Mouse (Mus musculus) granulocyte monocyte progenitor cell, adult 5-6 weeks (primary cell): Measurements from ENCODE around the gene 4931406P16Rik. TPM values are rescaled to one million over a fixed set of nuclear protein-coding genes. Genes with fewer than 3 reads are reported as not detected.

Experiments used
- ATAC-seq: replicated peaks from 2 replicates; pipeline ENCODE4 v1.8.0; 2016; ENCODE audit warnings: mild to moderate bottlenecking, moderate TSS enrichment, inconsistent platforms; ENCODE audit not compliant: poor library complexity, severe bottlenecking
- total RNA-seq, 2 experiments: library from RNA; stranded (forward) in 1 of 2; stranded (reverse) in 1 of 2; fragments of 200-712, 200-1000 nt in 1 of 2; fragments of >200 nt in 1 of 2; fragmentation: Nextera tagmentation in 1 of 2; gene quantifications; 2 replicates each; pipeline ENCODE4 v1.2.3; 2014 to 2017

4931406P16Rik gene
- total RNA-seq, 2 experiments from 2014 or later, result 7.2 to 9.2 TPM

GRCm38 (mm10) chr7:34255916-34256315 lies 57.4 kb downstream of the 4931406P16Rik start:
- ATAC-seq, result no peak

- no peak for ATAC-seq
These were observed 58.2 kb downstream of the 4931406P16Rik start for GRCm38 (mm10) chr7:34255137-34255536.

DNA sequence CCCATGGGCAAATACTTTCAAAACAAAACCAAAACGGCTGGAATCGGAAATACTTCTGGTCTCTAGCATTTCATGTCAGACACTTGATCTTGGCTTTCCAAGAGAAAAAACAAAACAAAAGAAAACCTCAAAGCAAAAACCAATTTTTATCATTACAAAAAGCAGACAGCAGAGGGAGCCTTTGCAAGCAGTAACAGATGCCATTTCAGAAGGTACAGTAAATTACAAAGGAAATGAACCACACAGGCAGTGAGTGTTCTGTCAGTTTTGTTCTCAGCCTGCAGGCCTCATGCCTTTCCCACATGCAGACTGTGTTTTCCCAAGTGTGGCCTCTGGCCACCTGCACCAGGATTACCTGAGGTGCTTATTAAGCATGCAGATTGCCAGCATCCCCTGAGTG lies 61.3 kb downstream of the 4931406P16Rik start:
- ATAC-seq, result peak; percentile 48

- no peak for ATAC-seq
These were observed 62.6 kb downstream of the 4931406P16Rik start, which contains the start of gene Gm6096 for GRCm38 (mm10) chr7:34250738-34251137. Gene Gm6096 (plus strand): TSS chr7:34251038.

DNA sequence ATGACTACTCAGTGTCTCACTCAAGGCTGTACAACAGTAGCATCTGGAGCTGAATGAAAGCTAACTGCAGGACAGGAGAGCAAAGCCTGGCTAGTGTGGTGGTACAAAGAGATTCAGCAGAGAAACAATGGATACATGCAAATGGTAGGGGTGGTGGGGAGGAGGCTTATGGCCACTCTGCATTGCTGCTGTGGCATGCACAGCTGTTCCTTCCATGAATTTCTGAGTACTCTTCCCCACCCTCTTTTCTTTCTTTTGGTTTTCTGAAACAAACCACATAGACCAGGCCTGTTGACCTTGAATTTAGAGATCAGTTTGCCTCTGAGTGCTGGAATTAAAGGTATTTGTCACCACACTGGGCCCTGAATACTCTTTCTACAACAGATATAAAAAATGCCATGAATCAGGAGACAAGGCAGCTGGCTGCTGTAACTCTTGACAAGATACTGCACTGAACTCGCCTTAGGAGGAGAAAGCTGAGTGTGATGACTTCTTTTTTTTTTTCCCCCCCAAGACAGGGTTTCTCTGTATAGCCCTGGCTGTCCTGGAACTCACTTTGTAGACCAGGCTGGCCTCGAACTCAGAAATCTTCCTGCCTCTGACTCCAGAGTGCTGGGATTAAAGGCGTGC lies 66.4 kb downstream of the 4931406P16Rik start:
- no peak for ATAC-seq

DNA sequence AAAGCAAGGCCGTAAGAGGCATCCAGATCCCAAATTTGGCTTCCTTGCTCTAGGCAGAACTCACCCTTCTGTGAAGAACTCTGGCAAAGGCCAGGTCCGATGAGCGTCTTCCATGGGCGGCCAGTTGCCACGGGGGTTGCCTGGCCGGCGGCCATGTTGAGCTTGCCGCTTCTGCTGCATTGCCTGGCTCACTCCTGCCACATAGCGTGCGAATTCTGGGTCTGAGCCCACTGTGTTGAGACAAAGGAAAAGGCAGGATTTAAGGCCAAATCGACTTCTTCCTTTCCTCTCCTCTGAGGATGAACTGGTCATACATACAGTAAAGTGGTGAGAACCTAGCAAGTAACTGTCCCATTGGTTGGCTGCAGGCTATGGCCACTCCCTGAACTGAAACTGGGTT lies 71.2 kb downstream of the 4931406P16Rik start:
- ATAC-seq, result no peak

- no peak for ATAC-seq
These were observed 75.3 kb downstream of the 4931406P16Rik start for GRCm38 (mm10) chr7:34238086-34238485.

- ATAC-seq, result no peak
These were observed 77.7 kb downstream of the 4931406P16Rik start for GRCm38 (mm10) chr7:34235602-34236001.

DNA sequence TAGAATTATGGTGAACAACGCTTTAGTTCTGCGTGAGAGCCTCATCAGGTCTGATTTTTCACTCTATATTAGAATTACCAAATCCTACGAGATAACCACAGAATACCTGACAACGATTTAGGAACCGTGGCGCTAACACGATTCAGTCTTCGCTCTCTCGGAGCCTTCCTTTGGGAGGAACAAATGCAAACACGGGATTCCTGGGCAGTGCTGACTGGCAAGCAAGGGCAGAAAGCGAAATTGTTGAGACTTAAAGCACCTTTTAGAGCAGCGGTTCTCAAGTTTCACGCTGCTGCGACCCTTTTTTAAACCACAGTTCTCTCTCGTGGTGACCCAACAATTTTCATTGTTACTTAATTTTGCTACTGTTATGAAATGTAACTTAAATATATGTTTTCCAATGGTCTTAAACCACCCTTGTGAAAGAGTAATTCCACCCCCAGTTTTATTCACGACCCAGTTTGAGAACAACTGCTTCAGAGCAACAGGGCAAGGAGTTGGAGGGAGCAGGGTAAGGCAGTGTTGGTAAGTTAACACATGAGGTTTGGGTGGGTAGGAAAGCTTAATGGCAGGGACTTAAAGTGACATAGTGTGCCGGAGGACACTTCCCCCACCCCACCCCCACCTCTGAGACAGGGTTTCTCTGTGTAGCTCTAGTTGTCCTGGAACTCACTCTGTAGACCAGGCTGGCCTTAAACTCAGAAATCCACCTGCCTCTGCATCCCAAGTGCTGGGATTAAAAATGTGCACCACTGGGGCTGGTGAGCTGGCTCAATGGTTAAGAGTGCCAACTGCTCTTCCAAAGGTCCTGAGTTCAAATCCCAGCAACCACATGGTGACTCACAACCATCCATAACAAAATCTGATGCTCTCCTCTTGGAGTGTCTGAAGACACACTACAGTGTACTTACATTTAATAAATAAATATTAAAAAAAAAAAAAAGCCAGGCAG lies 78.5 kb downstream of the 4931406P16Rik start:
- peak; percentile 13 for ATAC-seq

DNA sequence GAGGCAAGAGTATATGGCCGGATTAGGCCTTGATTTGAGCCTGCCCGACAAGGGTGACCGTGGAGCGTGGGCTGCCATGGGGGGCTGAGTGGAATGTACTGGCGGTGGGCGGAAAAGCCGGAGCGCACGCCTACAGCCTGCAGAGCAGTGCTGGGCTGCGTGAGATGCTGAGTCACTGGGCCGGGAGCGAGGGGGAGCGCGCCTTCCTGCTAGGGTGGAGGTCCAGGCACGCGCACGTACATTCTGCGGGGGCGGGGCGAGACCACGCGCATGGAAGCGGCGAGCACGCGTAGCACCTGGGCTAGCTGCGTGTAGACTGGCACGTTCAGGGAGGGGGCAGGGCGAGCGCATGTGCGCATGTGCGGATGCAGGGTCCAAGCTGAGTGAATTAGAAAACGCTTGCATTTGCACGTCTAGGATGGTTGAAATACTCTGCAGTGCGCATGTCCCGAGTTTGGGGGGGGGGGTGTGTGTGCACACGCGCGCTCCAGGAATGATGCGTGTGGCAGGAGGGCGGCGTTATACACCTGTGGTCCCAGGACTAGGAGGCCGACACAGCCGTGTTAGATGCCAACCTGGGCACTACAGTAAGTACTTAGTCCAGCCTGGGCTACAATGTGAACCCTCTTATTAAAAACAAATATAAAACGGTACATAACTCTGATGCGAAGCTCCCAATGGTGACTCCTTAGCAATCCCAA lies 79.3 kb downstream of the 4931406P16Rik start:
- ATAC-seq, result peak; percentile 76

- no peak for ATAC-seq
These were observed 80.3 kb downstream of the 4931406P16Rik start for GRCm38 (mm10) chr7:34232785-34233725.

GRCm38 (mm10) chr7:34230116-34230515 lies 83.2 kb downstream of the 4931406P16Rik start, which contains the start of gene Gpi1:
Gene Gpi1 (minus strand): TSS chr7:34230336.
- peak; percentile 49 for ATAC-seq

DNA sequence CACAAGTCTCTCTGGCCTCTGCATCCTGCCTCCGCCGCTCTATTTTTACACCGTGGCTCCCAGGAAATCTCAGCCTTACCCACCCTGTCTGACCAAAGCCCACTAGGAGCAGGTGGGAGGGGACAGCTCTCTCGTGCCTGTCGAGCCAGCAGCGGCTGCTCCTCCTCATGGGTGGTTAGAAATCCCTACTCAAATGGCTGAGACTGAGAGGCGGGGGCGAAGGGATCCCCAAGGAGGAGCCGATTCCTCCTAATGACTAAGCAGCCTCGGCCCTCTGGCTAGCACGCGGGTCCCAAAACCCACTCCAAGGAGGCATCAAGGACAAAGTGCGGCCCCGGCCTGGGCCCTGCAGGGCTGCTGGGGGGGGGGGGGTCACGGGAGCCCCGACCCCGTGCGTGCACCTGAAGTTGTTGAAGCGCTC lies 83.7 kb downstream of the 4931406P16Rik start:
- 0 out of 2 replicates have a peak, but pooled peaks have one; percentile 0 for ATAC-seq

DNA sequence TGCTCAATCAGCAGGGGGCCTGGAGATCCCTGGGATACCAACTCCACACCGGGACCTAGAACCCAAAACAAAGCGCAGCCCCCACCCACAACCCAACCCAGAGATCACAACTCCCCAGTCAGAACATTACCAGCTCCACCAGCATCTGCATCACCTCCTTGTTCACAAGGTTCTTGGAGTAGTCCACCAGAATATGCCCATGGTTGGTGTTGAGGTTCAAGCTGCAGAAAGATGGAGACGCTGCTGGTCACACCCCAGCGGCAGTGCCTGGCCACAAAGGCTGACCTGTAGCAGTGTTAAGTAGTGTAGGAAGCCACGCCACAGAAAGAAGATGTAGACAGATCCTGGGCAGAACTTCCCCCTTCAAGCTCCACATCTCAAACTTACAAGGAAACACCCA lies 84.2 kb downstream of the 4931406P16Rik start:
- ATAC-seq, result peak; percentile 4

GRCm38 (mm10) chr7:34228641-34229040 lies 84.7 kb downstream of the 4931406P16Rik start:
- ATAC-seq, result peak; percentile 28

GRCm38 (mm10) chr7:34226846-34227245 lies 86.5 kb downstream of the 4931406P16Rik start:
- ATAC-seq, result no peak

DNA sequence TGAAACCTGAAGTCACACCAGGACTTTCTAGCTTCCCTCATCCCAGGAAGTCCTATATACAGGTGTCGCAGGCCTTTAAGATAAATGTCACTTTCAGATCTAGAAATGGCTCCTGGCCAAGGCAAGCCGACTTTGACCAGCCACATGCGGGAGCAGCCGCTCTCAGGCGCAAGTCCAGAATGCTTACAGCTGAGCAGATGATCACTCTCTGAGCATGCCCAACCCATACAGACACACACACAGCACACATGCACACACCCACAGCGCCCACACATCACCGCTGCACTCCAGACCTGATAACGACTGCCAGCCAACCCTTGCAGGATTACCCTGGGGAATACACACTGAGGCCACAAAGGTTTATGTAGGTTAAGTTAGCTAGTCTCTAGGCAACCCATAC lies 87.3 kb downstream of the 4931406P16Rik start:
- no peak for ATAC-seq

DNA sequence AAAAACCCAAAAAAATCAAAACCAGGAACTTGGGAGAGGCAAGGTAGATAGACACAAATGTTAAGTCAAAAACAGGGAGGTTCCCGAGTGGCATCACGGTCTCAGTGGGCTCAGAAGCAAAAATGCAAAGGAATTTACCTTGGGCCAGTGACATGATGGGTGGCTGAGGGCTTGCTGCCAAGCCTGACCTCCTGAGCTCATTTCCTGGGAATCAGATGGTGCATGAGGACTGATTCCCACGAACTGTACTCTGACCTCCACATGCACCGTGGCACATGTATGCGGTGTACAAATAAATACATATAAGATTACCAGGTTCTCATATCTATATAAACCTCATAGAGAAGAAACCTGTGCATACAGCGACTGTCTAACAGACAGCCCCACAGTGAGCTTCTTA lies 89.0 kb downstream of the 4931406P16Rik start:
- no peak for ATAC-seq

DNA sequence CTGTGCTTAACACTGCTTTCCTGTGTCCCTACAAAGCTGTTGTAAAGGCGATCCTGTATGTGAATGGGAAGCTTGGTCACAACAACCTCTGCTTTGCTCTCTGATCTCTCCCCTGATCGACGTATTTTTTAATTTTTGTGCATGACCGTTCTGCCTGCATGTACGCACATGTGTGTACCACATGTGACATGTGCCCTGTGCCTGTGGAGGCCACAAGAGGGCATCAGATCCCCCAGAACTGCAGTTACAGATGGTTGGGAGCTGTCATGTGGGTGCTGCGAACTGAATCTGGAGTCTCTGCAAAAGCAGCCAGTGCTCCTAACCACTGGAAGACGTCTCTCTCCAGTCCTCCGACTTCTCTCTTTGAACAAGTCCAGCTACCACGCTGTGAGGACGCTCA lies 91.0 kb downstream of the 4931406P16Rik start:
- ATAC-seq, result no peak
